Mouse (Mus musculus) liver, postnatal 0 days (tissue): ENCODE results near the gene Per2.

Experiments used
- CTCF ChIP-seq: sonication (generic); IDR thresholded peaks from 2 replicates; pipeline ENCODE4 v1.5.1; 2016; ENCODE audit warnings: antibody characterized with exemption, low read depth
- EP300 ChIP-seq: IDR thresholded peaks from 2 replicates; pipeline ENCODE4 v1.6.1; 2016; ENCODE audit warnings: antibody characterized with exemption, low read depth, mild to moderate bottlenecking

- TF ChIP-seq EP300 (no peak), CTCF (peak; percentile 19; the same call in 1 of the 2 replicates)
These were observed 782 bp downstream of the Per2 start for GRCm38 (mm10) chr1:91458223-91458861.
